Mouse (Mus musculus) midbrain, embryonic 12.5 days (tissue): ENCODE measurements around the gene Trappc2l. TPM values are rescaled to one million over a fixed set of nuclear protein-coding genes. Genes with fewer than 3 reads are reported as not detected.

ENCODE experiments used
- ATAC-seq: fragments of 200-750 bp; cut with Nextera tagmentation; 2 replicates; pipeline ENCODE4 v1.8.0; 2017; ENCODE audit warnings: low read depth, moderate TSS enrichment, moderate library complexity; ENCODE audit not compliant: low FRiP score
- H3K27ac ChIP-seq: fragments of 300-500 bp; sonication (generic); replicated peaks from 2 replicates; pipeline ENCODE4 v1.5.1; 2016; ENCODE audit warnings: mild to moderate bottlenecking
- H3K27me3 ChIP-seq: fragments of 300-500 bp; sonication (generic); 2 replicates; pipeline ENCODE4 v1.6.1; 2016; ENCODE audit warnings: mild to moderate bottlenecking
- H3K36me3 ChIP-seq: fragments of 300-500 bp; sonication (generic); 2 replicates; pipeline ENCODE4 v1.6.1; 2016
- H3K4me1 ChIP-seq: fragments of 300-500 bp; sonication (generic); 2 replicates; pipeline ENCODE4 v1.6.1; 2016
- H3K4me2 ChIP-seq: fragments of 300-500 bp; sonication (generic); replicated peaks from 2 replicates; pipeline ENCODE4 v1.6.1; 2016; ENCODE audit warnings: mild to moderate bottlenecking, moderate library complexity
- H3K4me3 ChIP-seq: fragments of 300-500 bp; sonication (generic); 2 replicates; pipeline ENCODE4 v1.5.1; 2016; ENCODE audit warnings: mild to moderate bottlenecking
- H3K9ac ChIP-seq: fragments of 300-500 bp; sonication (generic); replicated peaks from 2 replicates; pipeline ENCODE4 v1.6.1; 2016; ENCODE audit warnings: mild to moderate bottlenecking, moderate library complexity
- H3K9me3 ChIP-seq: fragments of 300-500 bp; sonication (generic); 2 replicates; pipeline ENCODE4 v1.6.1; 2016; ENCODE audit warnings: mild to moderate bottlenecking
- WGBS: fragments of 180-500 bp; shearing (Covaris S2); methylation state at CpG from one replicate; pipeline ENCODE4 v1.1.7; 2016; 5-methylcytosine and 5-hydroxymethylcytosine counted together
- polyA plus RNA-seq: library from polyadenylated mRNA; unstranded; fragments of >200 nt; fragmentation: Nextera tagmentation; extraction: Ambion mirVana; gene quantifications from 2 replicates; pipeline ENCODE4 v1.2.1, GENCODE M21; 2016

Gene Trappc2l
- polyA plus RNA-seq, 1 experiment from 2014 or later: 57.5 TPM

GRCm38 (mm10) chr8:122616181-122616905 is 4.9 kb downstream of the Trappc2l start:
- Histone ChIP-seq H3K9ac (no peak overlapping the region), H3K27ac (no peak overlapping the region), H3K4me1 (peaks cover 19% of the 10 kb centered on the region), H3K9me3 (no peaks in the 10 kb centered on the region), H3K36me3 (0 out of 2 replicates have a peak, but pooled peaks cover 9% of the 10 kb centered on the region), H3K4me3 (no peak overlapping the region), H3K4me2 (no peak overlapping the region), H3K27me3 (no peaks in the 10 kb centered on the region)
- ATAC-seq: no peak
- 80% methylated on average over 9 of the region's 9 CpGs for WGBS

DNA sequence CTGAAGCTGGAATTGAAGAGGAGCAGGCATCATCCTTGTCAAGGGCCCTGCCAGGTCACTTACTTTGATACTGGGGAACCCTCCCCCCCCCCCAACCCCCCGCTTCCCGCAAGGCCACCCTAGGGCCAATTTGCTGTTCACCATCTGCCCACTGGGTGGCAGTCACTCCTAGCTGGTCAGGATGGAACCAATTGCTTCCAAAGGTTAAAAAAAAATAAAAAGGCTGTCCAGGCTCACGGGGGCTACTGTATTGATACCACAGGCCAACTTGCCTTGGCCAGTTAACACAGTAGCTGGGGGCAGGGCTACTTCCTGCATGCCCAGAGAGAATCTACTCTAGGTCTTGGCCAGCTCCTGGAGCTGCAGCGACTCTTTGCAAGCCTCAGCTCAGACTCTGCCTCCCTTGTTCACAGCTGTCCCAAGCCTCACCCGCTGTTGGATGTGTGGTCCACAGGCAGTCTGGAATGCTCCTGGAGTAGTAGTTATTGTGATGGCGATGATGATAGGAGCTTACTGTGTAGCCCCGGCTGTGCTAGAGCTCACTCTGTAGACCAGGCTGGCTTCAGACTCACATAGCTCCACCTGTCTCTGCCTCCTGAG is 6.6 kb downstream of the Trappc2l start:
- 0 out of 2 replicates have a peak, but pooled peaks cover 9% of the 10 kb centered on the region for H3K36me3 ChIP-seq
- H3K9ac ChIP-seq: no peak overlapping the region
- 32% methylated on average over 5 of the region's 7 CpGs for WGBS
- no peaks in the 10 kb centered on the region for H3K27me3 ChIP-seq
- no peak overlapping the region for H3K27ac ChIP-seq
- H3K4me1 ChIP-seq: peaks cover 10% of the 10 kb centered on the region
- H3K9me3 ChIP-seq: no peaks in the 10 kb centered on the region
- ATAC-seq: no peak
- H3K4me3 ChIP-seq: no peak overlapping the region
- no peak overlapping the region for H3K4me2 ChIP-seq

DNA sequence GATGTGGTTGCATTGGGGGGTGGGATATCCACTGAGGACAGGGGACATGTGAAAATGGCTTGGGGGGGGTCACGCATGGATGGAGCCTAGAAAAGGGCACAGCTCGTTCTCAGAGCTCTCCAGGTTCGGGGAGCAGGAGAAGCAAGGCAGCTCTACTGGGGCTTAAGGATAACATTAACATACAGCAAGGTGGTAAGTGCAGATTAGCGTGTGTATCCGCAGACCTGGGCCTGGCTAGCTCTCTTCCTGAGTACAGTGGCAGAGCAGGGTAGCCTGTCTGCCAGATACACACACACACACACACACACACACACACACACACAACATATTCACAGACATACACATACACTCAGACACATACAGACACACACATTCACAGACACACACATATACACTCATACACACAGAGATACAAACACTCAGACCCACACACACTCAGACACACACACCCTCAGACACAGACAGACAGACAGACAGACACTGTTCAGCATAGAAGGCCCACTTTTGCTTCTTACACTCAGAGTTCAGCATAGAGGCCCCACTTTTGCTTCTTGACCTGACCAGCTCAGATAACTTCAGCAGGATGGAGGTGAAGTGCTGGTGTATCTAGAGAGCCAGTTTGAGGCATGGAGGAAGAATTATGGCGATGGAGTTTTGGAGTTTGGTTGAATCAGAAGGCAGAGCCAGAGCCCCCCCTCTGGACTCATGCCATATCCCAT is 7.4 kb downstream of the Trappc2l start:
- Histone ChIP-seq H3K4me2 (no peak overlapping the region), H3K4me1 (peaks cover 10% of the 10 kb centered on the region), H3K9me3 (no peaks in the 10 kb centered on the region), H3K27ac (no peak overlapping the region), H3K27me3 (no peaks in the 10 kb centered on the region), H3K4me3 (no peak overlapping the region), H3K36me3 (0 out of 2 replicates have a peak, but pooled peaks cover 9% of the 10 kb centered on the region), H3K9ac (no peak overlapping the region)
- WGBS: 67% methylated on average over 6 of the region's 6 CpGs
- no peak for ATAC-seq

DNA sequence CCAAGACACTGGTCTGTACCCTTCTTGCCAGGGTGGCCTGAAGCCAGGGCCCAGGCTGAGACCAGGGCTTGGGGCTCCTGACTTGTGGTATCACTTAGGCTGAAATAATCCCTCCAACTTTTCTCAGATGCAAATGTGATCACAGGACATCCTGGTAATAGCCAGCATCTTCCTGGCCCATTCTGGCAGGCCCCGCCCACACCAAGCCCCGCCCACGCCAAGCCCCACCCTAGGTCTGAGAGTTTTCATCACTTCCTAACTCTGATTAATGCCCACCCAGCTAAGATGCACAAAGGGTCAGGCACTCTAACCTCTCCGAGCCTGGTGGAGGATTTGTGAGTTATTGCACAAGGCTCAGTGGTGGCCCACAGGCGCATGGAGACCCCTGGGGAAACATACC is 9.0 kb downstream of the Trappc2l start:
- H3K9me3 ChIP-seq: no peaks in the 10 kb centered on the region
- H3K9ac ChIP-seq: no peak overlapping the region
- H3K4me3 ChIP-seq: no peak overlapping the region
- ATAC-seq: no peak
- 0 out of 2 replicates have a peak, but pooled peaks cover 3% of the 10 kb centered on the region for H3K36me3 ChIP-seq
- H3K4me2 ChIP-seq: no peak overlapping the region
- H3K27ac ChIP-seq: no peak overlapping the region
- 51% methylated on average over 5 of the region's 5 CpGs for WGBS
- H3K27me3 ChIP-seq: no peaks in the 10 kb centered on the region
- H3K4me1 ChIP-seq: peaks cover 10% of the 10 kb centered on the region

DNA sequence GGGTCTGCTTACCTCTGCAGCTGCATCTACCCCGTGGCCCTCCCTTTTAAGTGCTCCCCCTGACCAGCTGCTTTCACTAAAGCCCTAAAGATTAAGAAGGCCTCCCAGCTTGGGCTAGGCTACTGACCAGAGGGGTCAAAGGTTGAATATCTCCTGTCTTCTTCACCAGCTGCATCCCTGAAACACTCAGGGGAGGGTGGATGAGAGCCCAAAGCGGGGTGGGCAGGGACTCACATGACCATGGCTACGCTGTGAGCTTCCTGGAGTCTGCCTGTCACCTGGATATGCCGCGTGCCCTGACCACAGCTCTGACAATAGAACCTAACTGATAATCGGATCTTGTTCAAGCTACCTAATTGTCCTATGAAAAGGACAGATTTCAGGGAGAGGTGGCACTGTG is 11.3 kb downstream of the Trappc2l start, which contains the start of gene Pabpn1l:
Pabpn1l (minus strand) TSS at position 13 of the 400 bp plus-strand sequence.
- Histone ChIP-seq H3K9me3 (no peaks in the 10 kb centered on the region), H3K9ac (no peak within 1 kb of the TSS), H3K27ac (no peak within 1 kb of the TSS), H3K27me3 (no peaks in the 10 kb centered on the region), H3K4me2 (no peak within 1 kb of the TSS), H3K4me1 (peaks cover 10% of the 10 kb centered on the region), H3K36me3 (no peaks in the 10 kb centered on the region), H3K4me3 (no peak within 1 kb of the TSS)
- no peak for ATAC-seq
- WGBS: 64% methylated on average over 6 of the region's 6 CpGs

DNA sequence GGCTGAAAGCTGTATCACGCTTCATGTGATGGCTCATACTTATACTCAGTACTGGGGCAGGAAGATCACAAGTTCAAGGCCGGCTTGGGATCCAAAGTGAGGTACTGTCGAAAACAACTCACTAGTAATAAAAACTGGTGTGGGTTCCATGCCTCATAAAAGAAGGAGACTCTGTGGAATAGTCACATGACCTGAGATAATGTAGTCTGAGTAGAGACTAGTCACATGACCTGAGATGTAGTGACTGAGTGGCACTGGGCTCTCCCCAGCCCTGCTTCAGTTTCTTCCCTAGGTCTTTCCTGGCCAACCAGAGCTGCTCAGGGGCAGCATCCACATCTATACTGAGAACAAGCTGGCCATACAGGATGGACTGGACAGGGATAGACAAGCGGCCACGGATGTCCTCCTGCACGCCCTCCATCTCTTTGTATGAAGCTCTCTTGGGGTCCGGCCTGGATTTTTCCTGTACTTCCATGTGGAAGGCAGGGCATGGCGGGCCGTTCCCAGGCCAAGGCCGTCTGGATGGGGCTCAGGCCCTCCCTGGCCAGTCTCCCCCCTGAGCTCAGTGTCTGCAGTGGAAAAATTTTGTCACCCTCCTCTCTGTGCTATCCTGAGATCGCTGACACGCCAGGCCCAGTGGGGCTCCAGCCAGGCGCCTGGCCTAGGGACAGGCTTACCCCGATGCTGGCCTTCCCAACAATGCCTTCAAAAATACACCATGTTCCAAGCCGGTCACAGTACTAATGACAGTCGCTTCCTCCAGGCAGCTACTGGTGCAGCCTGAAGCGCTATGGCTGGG is 12.6 kb downstream of the Trappc2l start:
- no peak for ATAC-seq
- H3K4me1 ChIP-seq: 0 out of 2 replicates have a peak, but pooled peaks cover 5% of the 10 kb centered on the region
- no peaks in the 10 kb centered on the region for H3K9me3 ChIP-seq
- H3K36me3 ChIP-seq: no peaks in the 10 kb centered on the region
- H3K9ac ChIP-seq: no peak overlapping the region
- H3K27ac ChIP-seq: no peak overlapping the region
- H3K4me3 ChIP-seq: no peak overlapping the region
- 93% methylated on average over 17 of the region's 17 CpGs for WGBS
- no peak overlapping the region for H3K4me2 ChIP-seq
- H3K27me3 ChIP-seq: peaks cover 5% of the 10 kb centered on the region

DNA sequence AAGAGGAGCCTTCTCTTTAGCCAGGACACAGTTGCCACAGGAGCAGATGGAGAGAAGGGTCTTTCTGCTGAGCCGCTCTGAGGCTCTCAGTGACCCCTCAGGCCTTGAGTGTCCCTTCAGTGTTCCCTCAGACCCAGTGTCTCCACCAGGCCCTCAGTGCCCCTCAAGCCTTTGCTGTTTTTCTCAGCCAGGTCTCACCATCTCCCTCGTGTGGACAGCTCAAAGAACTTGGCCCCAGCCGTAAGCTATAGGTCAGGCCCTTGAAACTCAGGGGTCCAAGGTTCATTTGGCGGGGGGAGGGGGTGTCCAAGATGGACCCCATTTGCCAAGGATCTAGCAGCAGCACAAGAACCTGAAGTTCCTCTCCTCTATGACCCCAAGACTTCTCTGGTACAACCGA is 13.2 kb downstream of the Trappc2l start:
- Histone ChIP-seq H3K36me3 (no peaks in the 10 kb centered on the region), H3K27me3 (peaks cover 5% of the 10 kb centered on the region), H3K27ac (no peak overlapping the region), H3K9ac (no peak overlapping the region), H3K4me3 (no peak overlapping the region), H3K4me2 (no peak overlapping the region), H3K9me3 (no peaks in the 10 kb centered on the region), H3K4me1 (0 out of 2 replicates have a peak, but pooled peaks cover 3% of the 10 kb centered on the region)
- no peak for ATAC-seq
- WGBS: 74% methylated on average over 5 of the region's 5 CpGs

DNA sequence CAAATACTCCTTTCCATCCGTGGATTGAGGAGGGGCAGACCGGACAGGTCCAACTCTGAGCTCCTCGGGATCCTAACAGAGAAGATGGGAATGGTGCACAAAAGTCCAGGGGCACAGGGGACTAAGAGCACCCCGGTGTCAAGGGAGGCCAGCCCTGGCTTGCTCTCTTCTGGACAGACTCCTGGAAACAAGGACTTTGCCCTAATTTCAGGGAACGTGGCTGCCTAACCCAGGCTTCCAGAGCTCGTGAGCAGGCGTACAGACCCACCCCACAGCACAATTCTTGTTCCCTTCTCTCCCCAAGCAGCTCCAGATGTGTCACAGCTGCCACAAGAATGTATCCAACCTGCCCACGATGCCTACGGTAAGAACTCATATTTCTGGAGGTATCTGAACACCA is 14.4 kb downstream of the Trappc2l start:
- WGBS: 85% methylated on average over 9 of the region's 9 CpGs
- ATAC-seq: no peak

GRCm38 (mm10) chr8:122626896-122627295 is 15.5 kb downstream of the Trappc2l start:
- no peaks in the 10 kb centered on the region for H3K36me3 ChIP-seq
- no peak for ATAC-seq
- no peak overlapping the region for H3K27ac ChIP-seq
- no peak overlapping the region for H3K4me2 ChIP-seq
- no peak overlapping the region for H3K4me3 ChIP-seq
- peaks cover 13% of the 10 kb centered on the region for H3K27me3 ChIP-seq
- no peak overlapping the region for H3K9ac ChIP-seq
- 82% methylated on average over 2 of the region's 2 CpGs for WGBS
- no peaks in the 10 kb centered on the region for H3K9me3 ChIP-seq
- peaks cover 5% of the 10 kb centered on the region for H3K4me1 ChIP-seq

More for the DNA sequence above, 14.4 kb downstream of the Trappc2l start:
- peaks cover 4% of the 10 kb centered on the region for H3K4me1 ChIP-seq
- no peak overlapping the region for H3K4me2 ChIP-seq
- no peaks in the 10 kb centered on the region for H3K9me3 ChIP-seq
- no peak overlapping the region for H3K9ac ChIP-seq
- H3K36me3 ChIP-seq: no peaks in the 10 kb centered on the region
- H3K27me3 ChIP-seq: peaks cover 12% of the 10 kb centered on the region
- no peak overlapping the region for H3K4me3 ChIP-seq
- H3K27ac ChIP-seq: no peak overlapping the region

DNA sequence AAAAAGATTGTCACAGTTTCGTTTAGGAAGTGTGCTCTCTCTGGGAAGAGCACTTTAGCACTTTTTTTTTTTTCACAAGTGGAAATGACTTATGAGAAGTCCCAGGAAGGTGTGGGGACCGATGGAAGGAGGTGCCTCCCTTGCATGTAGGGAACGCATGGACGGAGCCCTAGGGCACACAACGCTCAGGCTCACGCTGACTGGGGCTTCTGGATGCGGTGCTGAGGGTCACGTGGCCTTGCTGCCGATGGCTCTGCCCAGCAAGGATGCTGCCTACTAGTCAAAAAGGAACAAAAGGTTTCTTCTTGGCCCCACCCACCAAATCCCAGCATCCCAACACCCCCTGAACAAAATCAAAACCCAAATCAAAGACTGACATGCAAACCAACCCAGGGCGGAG is 17.9 kb downstream of the Trappc2l start:
- Histone ChIP-seq H3K27me3 (peaks cover 13% of the 10 kb centered on the region), H3K9ac (no peak overlapping the region), H3K4me3 (no peak overlapping the region), H3K4me1 (peaks cover 5% of the 10 kb centered on the region), H3K9me3 (no peaks in the 10 kb centered on the region), H3K27ac (no peak overlapping the region), H3K4me2 (no peak overlapping the region), H3K36me3 (peaks cover 18% of the 10 kb centered on the region)
- WGBS: 21% methylated on average over 10 of the region's 10 CpGs
- ATAC-seq: no peak

- Histone ChIP-seq H3K27me3 (peaks cover 15% of the 10 kb centered on the region), H3K9me3 (no peaks in the 10 kb centered on the region), H3K9ac (peak overlapping the region; percentile 17; the same call in 1 of the 2 replicates), H3K4me3 (no peak overlapping the region), H3K27ac (no peak overlapping the region), H3K36me3 (peaks cover 31% of the 10 kb centered on the region), H3K4me2 (peak overlapping the region; percentile 5; the same call in 1 of the 2 replicates), H3K4me1 (peaks cover 5% of the 10 kb centered on the region)
- 55% methylated on average over 22 of the region's 22 CpGs for WGBS
- ATAC-seq: no peak
Measured at GRCm38 (mm10) chr8:122630696-122631095, 19.3 kb downstream of the Trappc2l start.
